Mouse (Mus musculus): ENCODE results near the gene Retnla. TPM values are rescaled to one million over a fixed set of nuclear protein-coding genes. Genes with fewer than 3 reads are reported as not detected.

Gene Retnla
- polyA plus RNA-seq (2014; fragmentation: Nextera tagmentation; extraction: Ambion mirVana) = not detected in 2 replicates

GRCm38 (mm10) chr16:48842266-48842665, at the start of gene Retnla:
Retnla (plus strand) TSS chr16:48842551.
- no peak for ATAC-seq (ENCODE audit: low read depth)
- Histone ChIP-seq H3K9me3 (ENCODE audit: control insufficient read depth, low read length) (no peaks in the 10 kb centered on the region), H3K27ac (replicated peaks; ENCODE audit: low read depth, low read length) (no peak within 1 kb of the TSS)

GRCm38 (mm10) chr16:48798285-48798684, 44.1 kb upstream of the Retnla start:
- Histone ChIP-seq H3K9me3 (ENCODE audit: control insufficient read depth, low read length) (no peaks in the 10 kb centered on the region), H3K4me3 (ENCODE audit: low read depth, low read length) (no peak overlapping the region), H3K4me2 (ENCODE audit: low read depth, low read length) (no peak overlapping the region), H3K27me3 (replicated peaks; ENCODE audit: control insufficient read depth, insufficient read depth, low read length) (no peaks in the 10 kb centered on the region), H3K9ac (ENCODE audit: low read depth, low read length) (no peak overlapping the region), H3K36me3 (ENCODE audit: control insufficient read depth, insufficient read depth, low read length) (no peaks in the 10 kb centered on the region), H3K4me1 (ENCODE audit: control insufficient read depth, insufficient read depth, low read length) (no peaks in the 10 kb centered on the region), H3K27ac (replicated peaks; ENCODE audit: low read depth, low read length) (no peak overlapping the region)
- ATAC-seq (ENCODE audit: low read depth) (no peak), DNase-seq (ENCODE audit: low spot score) (no peak)
- 84% methylated on average over 3 of the region's 3 CpGs for WGBS

More at GRCm38 (mm10) chr16:48842266-48842665, at the start of gene Retnla:
- no peaks in the 10 kb centered on the region for H3K27me3 ChIP-seq (replicated peaks; ENCODE audit: control insufficient read depth, insufficient read depth, low read length)
- WGBS = 78% methylated on average over 3 of the region's 3 CpGs
- H3K4me3 ChIP-seq (ENCODE audit: low read depth, low read length) = no peak within 1 kb of the TSS
- no peaks in the 10 kb centered on the region for H3K36me3 ChIP-seq (ENCODE audit: control insufficient read depth, insufficient read depth, low read length)
- no peak within 1 kb of the TSS for H3K4me2 ChIP-seq (ENCODE audit: low read depth, low read length)
- H3K9ac ChIP-seq (ENCODE audit: low read depth, low read length) = no peak within 1 kb of the TSS
- no peaks in the 10 kb centered on the region for H3K4me1 ChIP-seq (ENCODE audit: control insufficient read depth, insufficient read depth, low read length)
- DNase-seq (ENCODE audit: low spot score) = no peak

GRCm38 (mm10) chr16:48799470-48799869, 42.9 kb upstream of the Retnla start:
- Histone ChIP-seq H3K9me3 (ENCODE audit: control insufficient read depth, low read length) (no peaks in the 10 kb centered on the region), H3K27ac (replicated peaks; ENCODE audit: low read depth, low read length) (no peak overlapping the region), H3K9ac (ENCODE audit: low read depth, low read length) (no peak overlapping the region), H3K4me2 (ENCODE audit: low read depth, low read length) (no peak overlapping the region), H3K4me1 (ENCODE audit: control insufficient read depth, insufficient read depth, low read length) (no peaks in the 10 kb centered on the region), H3K27me3 (replicated peaks; ENCODE audit: control insufficient read depth, insufficient read depth, low read length) (no peaks in the 10 kb centered on the region), H3K36me3 (ENCODE audit: control insufficient read depth, insufficient read depth, low read length) (no peaks in the 10 kb centered on the region), H3K4me3 (ENCODE audit: low read depth, low read length) (no peak overlapping the region)
- ATAC-seq (ENCODE audit: low read depth) (no peak), DNase-seq (ENCODE audit: low spot score) (no peak)
- 85% methylated on average over 3 of the region's 3 CpGs for WGBS

- Histone ChIP-seq H3K27ac (replicated peaks; ENCODE audit: low read depth, low read length) (no peak overlapping the region), H3K4me2 (ENCODE audit: low read depth, low read length) (no peak overlapping the region), H3K4me3 (ENCODE audit: low read depth, low read length) (no peak overlapping the region), H3K9ac (ENCODE audit: low read depth, low read length) (no peak overlapping the region), H3K27me3 (replicated peaks; ENCODE audit: control insufficient read depth, insufficient read depth, low read length) (no peaks in the 10 kb centered on the region), H3K36me3 (ENCODE audit: control insufficient read depth, insufficient read depth, low read length) (no peaks in the 10 kb centered on the region), H3K4me1 (ENCODE audit: control insufficient read depth, insufficient read depth, low read length) (no peaks in the 10 kb centered on the region), H3K9me3 (ENCODE audit: control insufficient read depth, low read length) (no peaks in the 10 kb centered on the region)
- WGBS = 87% methylated on average over 2 of the region's 2 CpGs
- ATAC-seq (ENCODE audit: low read depth) (no peak), DNase-seq (ENCODE audit: low spot score) (no peak)
These were observed 41.4 kb upstream of the Retnla start for GRCm38 (mm10) chr16:48800906-48801305.

DNA sequence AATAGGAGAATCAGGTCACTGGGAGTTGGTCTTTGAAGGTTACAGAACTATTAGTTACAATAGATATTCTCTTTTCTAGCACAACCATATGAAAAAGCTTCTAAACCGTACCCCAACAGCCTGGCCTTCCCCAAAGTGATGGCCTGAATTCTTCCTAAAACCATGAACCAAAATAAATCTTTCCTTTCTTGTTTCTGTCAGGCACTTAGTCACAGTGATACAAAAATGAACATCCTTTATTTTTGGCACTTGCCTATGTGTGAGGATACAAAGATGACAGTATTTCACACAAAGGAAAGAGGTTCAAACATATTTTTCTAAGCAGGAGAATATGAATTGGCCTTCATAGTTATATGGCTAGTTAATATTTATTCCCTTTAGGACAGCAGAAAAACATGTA, 36.9 kb upstream of the Retnla start:
- WGBS = 83% methylated on average over 1 of the region's 1 CpGs

GRCm38 (mm10) chr16:48806521-48806920, 35.8 kb upstream of the Retnla start:
- Histone ChIP-seq H3K9me3 (ENCODE audit: control insufficient read depth, low read length) (no peaks in the 10 kb centered on the region), H3K4me1 (ENCODE audit: control insufficient read depth, insufficient read depth, low read length) (no peaks in the 10 kb centered on the region), H3K27me3 (replicated peaks; ENCODE audit: control insufficient read depth, insufficient read depth, low read length) (no peaks in the 10 kb centered on the region), H3K9ac (ENCODE audit: low read depth, low read length) (no peak overlapping the region), H3K4me2 (ENCODE audit: low read depth, low read length) (no peak overlapping the region), H3K27ac (replicated peaks; ENCODE audit: low read depth, low read length) (no peak overlapping the region), H3K36me3 (ENCODE audit: control insufficient read depth, insufficient read depth, low read length) (no peaks in the 10 kb centered on the region), H3K4me3 (ENCODE audit: low read depth, low read length) (no peak overlapping the region)
- DNase-seq (ENCODE audit: low spot score) = no peak
- WGBS = 80% methylated on average over 1 of the region's 1 CpGs
- ATAC-seq (ENCODE audit: low read depth) = no peak

More for the DNA sequence above, 36.9 kb upstream of the Retnla start:
- Histone ChIP-seq H3K36me3 (ENCODE audit: control insufficient read depth, insufficient read depth, low read length) (no peaks in the 10 kb centered on the region), H3K4me3 (ENCODE audit: low read depth, low read length) (no peak overlapping the region), H3K9me3 (ENCODE audit: control insufficient read depth, low read length) (no peaks in the 10 kb centered on the region), H3K27ac (replicated peaks; ENCODE audit: low read depth, low read length) (no peak overlapping the region), H3K27me3 (replicated peaks; ENCODE audit: control insufficient read depth, insufficient read depth, low read length) (no peaks in the 10 kb centered on the region), H3K4me1 (ENCODE audit: control insufficient read depth, insufficient read depth, low read length) (no peaks in the 10 kb centered on the region), H3K4me2 (ENCODE audit: low read depth, low read length) (no peak overlapping the region), H3K9ac (ENCODE audit: low read depth, low read length) (no peak overlapping the region)
- ATAC-seq (ENCODE audit: low read depth) (no peak), DNase-seq (ENCODE audit: low spot score) (no peak)

- Histone ChIP-seq H3K4me1 (ENCODE audit: control insufficient read depth, insufficient read depth, low read length) (peaks cover 4% of the 10 kb centered on the region; the same call in 1 of the 2 replicates), H3K27ac (replicated peaks; ENCODE audit: low read depth, low read length) (no peak overlapping the region), H3K4me2 (ENCODE audit: low read depth, low read length) (no peak overlapping the region), H3K4me3 (ENCODE audit: low read depth, low read length) (no peak overlapping the region), H3K36me3 (ENCODE audit: control insufficient read depth, insufficient read depth, low read length) (no peaks in the 10 kb centered on the region), H3K27me3 (replicated peaks; ENCODE audit: control insufficient read depth, insufficient read depth, low read length) (no peaks in the 10 kb centered on the region), H3K9me3 (ENCODE audit: control insufficient read depth, low read length) (no peaks in the 10 kb centered on the region), H3K9ac (ENCODE audit: low read depth, low read length) (no peak overlapping the region)
- DNase-seq (ENCODE audit: low spot score) = no peak
- 44% methylated on average over 2 of the region's 2 CpGs for WGBS
- no peak for ATAC-seq (ENCODE audit: low read depth)
These were observed 33.0 kb upstream of the Retnla start for GRCm38 (mm10) chr16:48809374-48809773.

- no peaks in the 10 kb centered on the region for H3K36me3 ChIP-seq (ENCODE audit: control insufficient read depth, insufficient read depth, low read length)
- no peaks in the 10 kb centered on the region for H3K27me3 ChIP-seq (replicated peaks; ENCODE audit: control insufficient read depth, insufficient read depth, low read length)
- peaks cover 4% of the 10 kb centered on the region; the same call in 1 of the 2 replicates for H3K4me1 ChIP-seq (ENCODE audit: control insufficient read depth, insufficient read depth, low read length)
- H3K27ac ChIP-seq (replicated peaks; ENCODE audit: low read depth, low read length) = no peak overlapping the region
- 47% methylated on average over 7 of the region's 7 CpGs for WGBS
- ATAC-seq (ENCODE audit: low read depth) (no peak), DNase-seq (ENCODE audit: low spot score) (peak; percentile 13)
- H3K9me3 ChIP-seq (ENCODE audit: control insufficient read depth, low read length) = no peaks in the 10 kb centered on the region
- H3K4me2 ChIP-seq (ENCODE audit: low read depth, low read length) = no peak overlapping the region
- no peak overlapping the region for H3K9ac ChIP-seq (ENCODE audit: low read depth, low read length)
- H3K4me3 ChIP-seq (ENCODE audit: low read depth, low read length) = no peak overlapping the region
These were observed 30.4 kb upstream of the Retnla start for GRCm38 (mm10) chr16:48811881-48812436.

GRCm38 (mm10) chr16:48816695-48817094, 25.7 kb upstream of the Retnla start, which contains the start of gene Retnlb:
Retnlb (plus strand) TSS chr16:48816856.
- Histone ChIP-seq H3K9ac (ENCODE audit: low read depth, low read length) (no peak within 1 kb of the TSS), H3K9me3 (ENCODE audit: control insufficient read depth, low read length) (no peaks in the 10 kb centered on the region), H3K4me2 (ENCODE audit: low read depth, low read length) (no peak within 1 kb of the TSS), H3K36me3 (ENCODE audit: control insufficient read depth, insufficient read depth, low read length) (no peaks in the 10 kb centered on the region), H3K4me3 (ENCODE audit: low read depth, low read length) (no peak within 1 kb of the TSS), H3K27ac (replicated peaks; ENCODE audit: low read depth, low read length) (no peak within 1 kb of the TSS), H3K4me1 (ENCODE audit: control insufficient read depth, insufficient read depth, low read length) (peaks cover 4% of the 10 kb centered on the region; the same call in 1 of the 2 replicates), H3K27me3 (replicated peaks; ENCODE audit: control insufficient read depth, insufficient read depth, low read length) (no peaks in the 10 kb centered on the region)
- DNase-seq (ENCODE audit: low spot score) (no peak), ATAC-seq (ENCODE audit: low read depth) (no peak)
- WGBS = 92% methylated on average over 2 of the region's 2 CpGs
